Mouse (Mus musculus): Measurements from ENCODE around the gene Ptcd3.

GRCm38 (mm10) chr6:71920752-71921151 lies 12.2 kb upstream of the Ptcd3 start:
- TF ChIP-seq CTCF (conservative IDR thresholded peaks at IDR 0.05; ENCODE audit: insufficient read depth, insufficient read length, low read depth, low read length) (no peak), POLR2A (IDR thresholded peaks at IDR 0.05; ENCODE audit: low read depth, low read length) (no peak)
